Mouse (Mus musculus) thymus, postnatal 4 days (tissue): ENCODE measurements around the gene Vasp.
A peak's percentile ranks its signal among the peaks of the same experiment; 100 is the strongest.

Experiments
- DNase-seq: peaks from one replicate; pipeline ENCODE4 v3.0.0; 2021

The Vasp gene

GRCm38 (mm10) chr7:19269721-19270441, 1.7 kb downstream of the Vasp start:
- peak; percentile 35 for DNase-seq

- peak; percentile 20 for DNase-seq
Observed at GRCm38 (mm10) chr7:19268993-19269681, 2.5 kb downstream of the Vasp start.

GRCm38 (mm10) chr7:19267051-19267450, 4.6 kb downstream of the Vasp start:
- DNase-seq, result no peak

- peak; percentile 41 for DNase-seq
Observed at GRCm38 (mm10) chr7:19265928-19266822, 5.4 kb downstream of the Vasp start.

- DNase-seq, result no peak
Observed at GRCm38 (mm10) chr7:19265147-19265546, 6.5 kb downstream of the Vasp start.

GRCm38 (mm10) chr7:19258336-19258735, 13.3 kb downstream of the Vasp start:
- DNase-seq, result no peak

GRCm38 (mm10) chr7:19257390-19258022, 14.1 kb downstream of the Vasp start:
- DNase-seq, result peak; percentile 37

- DNase-seq, result peak; percentile 34
Observed at GRCm38 (mm10) chr7:19256567-19256966, 15.1 kb downstream of the Vasp start.

GRCm38 (mm10) chr7:19255395-19255794, 16.2 kb downstream of the Vasp start:
- DNase-seq, result no peak

GRCm38 (mm10) chr7:19253437-19253836, 18.2 kb downstream of the Vasp start:
- no peak for DNase-seq

GRCm38 (mm10) chr7:19252078-19252477, 19.5 kb downstream of the Vasp start:
- DNase-seq, result no peak

GRCm38 (mm10) chr7:19247511-19247910, 24.1 kb downstream of the Vasp start:
- DNase-seq, result no peak

GRCm38 (mm10) chr7:19246855-19247254, 24.8 kb downstream of the Vasp start:
- no peak for DNase-seq

GRCm38 (mm10) chr7:19245083-19245482, 26.5 kb downstream of the Vasp start:
- DNase-seq, result no peak

- no peak for DNase-seq
Observed at GRCm38 (mm10) chr7:19243858-19244257, 27.8 kb downstream of the Vasp start.

- no peak for DNase-seq
Observed at GRCm38 (mm10) chr7:19242005-19242404, 29.6 kb downstream of the Vasp start.

- no peak for DNase-seq
Observed at GRCm38 (mm10) chr7:19240905-19241463, 30.6 kb downstream of the Vasp start.

GRCm38 (mm10) chr7:19239986-19240385, 31.6 kb downstream of the Vasp start:
- DNase-seq, result no peak

GRCm38 (mm10) chr7:19239423-19239822, 32.2 kb downstream of the Vasp start:
- DNase-seq, result peak; percentile 94

GRCm38 (mm10) chr7:19238344-19238743, 33.3 kb downstream of the Vasp start:
- no peak for DNase-seq

GRCm38 (mm10) chr7:19236411-19236810, 35.2 kb downstream of the Vasp start:
- DNase-seq, result no peak

- DNase-seq, result no peak
Observed at GRCm38 (mm10) chr7:19235092-19235671, 36.4 kb downstream of the Vasp start.
